Mouse (Mus musculus) embryonic facial prominence, embryonic 15.5 days (tissue): ENCODE measurements around the gene Ufd1. TPM values are rescaled to one million over a fixed set of nuclear protein-coding genes. Genes with fewer than 3 reads are reported as not detected.

Experiments
- ATAC-seq: fragments of 200-750 bp; cut with Nextera tagmentation; 2 replicates; pipeline ENCODE4 v1.8.0; 2017; ENCODE audit warnings: low read depth, moderate TSS enrichment; ENCODE audit not compliant: insufficient number of reproducible peaks, low FRiP score, low TSS enrichment
- H3K27ac ChIP-seq: fragments of 300-500 bp; sonication (generic); replicated peaks from 2 replicates; pipeline ENCODE4 v1.5.1; 2015; ENCODE audit warnings: mild to moderate bottlenecking, inconsistent platforms
- H3K27me3 ChIP-seq: fragments of 300-500 bp; sonication (generic); 2 replicates; pipeline ENCODE4 v1.6.1; 2015; ENCODE audit warnings: inconsistent platforms
- H3K36me3 ChIP-seq: fragments of 300-500 bp; sonication (generic); 2 replicates; pipeline ENCODE4 v1.6.1; 2015; ENCODE audit warnings: mild to moderate bottlenecking, inconsistent platforms
- H3K4me1 ChIP-seq: fragments of 300-500 bp; sonication (generic); 2 replicates; pipeline ENCODE4 v1.6.1; 2015; ENCODE audit warnings: inconsistent platforms
- H3K4me2 ChIP-seq: fragments of 300-500 bp; sonication (generic); replicated peaks from 2 replicates; pipeline ENCODE4 v1.6.1; 2015; ENCODE audit warnings: mild to moderate bottlenecking, inconsistent platforms
- H3K4me3 ChIP-seq: fragments of 300-500 bp; sonication (generic); replicated peaks from 2 replicates; pipeline ENCODE4 v1.5.1; 2015; ENCODE audit warnings: mild to moderate bottlenecking, inconsistent platforms
- H3K9ac ChIP-seq: fragments of 300-500 bp; sonication (generic); 2 replicates; pipeline ENCODE4 v1.6.1; 2015; ENCODE audit warnings: inconsistent platforms
- H3K9me3 ChIP-seq: fragments of 300-500 bp; sonication (generic); replicated peaks from 2 replicates; pipeline ENCODE4 v1.6.1; 2016; ENCODE audit warnings: inconsistent platforms
- WGBS: fragments of 180-500 bp; shearing (Covaris S2); methylation state at CpG from one replicate; pipeline ENCODE4 v1.1.7; 2015; 5-methylcytosine and 5-hydroxymethylcytosine counted together
- polyA plus RNA-seq: library from polyadenylated mRNA; unstranded; fragments of >200 nt; fragmentation: Nextera tagmentation; extraction: Ambion mirVana; gene quantifications from 2 replicates; pipeline ENCODE4 v1.2.1, GENCODE M21; 2015

Ufd1 gene
- polyA plus RNA-seq, result 86.8 and 90.9 TPM in 2 replicates

GRCm38 (mm10) chr16:18811468-18812384 is at the start of gene Ufd1, which contains the start of gene Cdc45:
Ufd1 (plus strand) TSS chr16:18811779.
Cdc45 (minus strand) TSS chr16:18811987.
- H3K36me3 ChIP-seq, result peaks cover 39% of the 10 kb centered on the region
- ATAC-seq, result peak; percentile 96
- H3K9ac ChIP-seq, result peak within 1 kb of the TSS; percentile 76
- H3K4me3 ChIP-seq, result peak within 1 kb of the TSS; percentile 76
- H3K4me2 ChIP-seq, result peak within 1 kb of the TSS; percentile 88
- under 1% methylated on average over 42 of the region's 42 CpGs for WGBS
- peak within 1 kb of the TSS; percentile 87 for H3K27ac ChIP-seq
- peaks cover 20% of the 10 kb centered on the region for H3K4me1 ChIP-seq
- no peaks in the 10 kb centered on the region for H3K27me3 ChIP-seq
- no peaks in the 10 kb centered on the region for H3K9me3 ChIP-seq

- Histone ChIP-seq H3K9me3 (no peaks in the 10 kb centered on the region), H3K27ac (no peak overlapping the region), H3K4me1 (no peaks in the 10 kb centered on the region), H3K27me3 (no peaks in the 10 kb centered on the region), H3K9ac (no peak overlapping the region), H3K4me2 (no peak overlapping the region), H3K36me3 (no peaks in the 10 kb centered on the region), H3K4me3 (no peak overlapping the region)
- ATAC-seq, result no peak
- 40% methylated on average over 3 of the region's 3 CpGs for WGBS
Observed at GRCm38 (mm10) chr16:18762960-18763359, 48.6 kb upstream of the Ufd1 start.

- no peaks in the 10 kb centered on the region for H3K36me3 ChIP-seq
- ATAC-seq, result no peak
- H3K9ac ChIP-seq, result no peak overlapping the region
- H3K9me3 ChIP-seq, result no peaks in the 10 kb centered on the region
- no peaks in the 10 kb centered on the region for H3K4me1 ChIP-seq
- no peak overlapping the region for H3K4me3 ChIP-seq
- 65% methylated on average over 4 of the region's 4 CpGs for WGBS
- no peaks in the 10 kb centered on the region for H3K27me3 ChIP-seq
- no peak overlapping the region for H3K4me2 ChIP-seq
- no peak overlapping the region for H3K27ac ChIP-seq
Observed at GRCm38 (mm10) chr16:18766390-18766789, 45.2 kb upstream of the Ufd1 start.

- no peak overlapping the region for H3K27ac ChIP-seq
- no peaks in the 10 kb centered on the region for H3K9me3 ChIP-seq
- no peak for ATAC-seq
- no peaks in the 10 kb centered on the region for H3K36me3 ChIP-seq
- 57% methylated on average over 1 of the region's 1 CpGs for WGBS
- H3K4me2 ChIP-seq, result no peak overlapping the region
- no peaks in the 10 kb centered on the region for H3K4me1 ChIP-seq
- no peak overlapping the region for H3K9ac ChIP-seq
- no peak overlapping the region for H3K4me3 ChIP-seq
- H3K27me3 ChIP-seq, result peaks cover 2% of the 10 kb centered on the region; the same call in 1 of the 2 replicates
Observed at GRCm38 (mm10) chr16:18769501-18769900, 42.1 kb upstream of the Ufd1 start.

- H3K4me1 ChIP-seq, result peaks cover 17% of the 10 kb centered on the region
- WGBS, result 16% methylated on average over 2 of the region's 2 CpGs
- peaks cover 47% of the 10 kb centered on the region for H3K27me3 ChIP-seq
- no peaks in the 10 kb centered on the region for H3K36me3 ChIP-seq
- no peak overlapping the region for H3K9ac ChIP-seq
- no peaks in the 10 kb centered on the region for H3K9me3 ChIP-seq
- no peak for ATAC-seq
- H3K27ac ChIP-seq, result no peak overlapping the region
- no peak overlapping the region for H3K4me2 ChIP-seq
- no peak overlapping the region for H3K4me3 ChIP-seq
Observed at GRCm38 (mm10) chr16:18773936-18774335, 37.6 kb upstream of the Ufd1 start.

GRCm38 (mm10) chr16:18775621-18776555 is 35.7 kb upstream of the Ufd1 start:
- no peak for ATAC-seq
- Histone ChIP-seq H3K4me1 (peaks cover 17% of the 10 kb centered on the region), H3K4me2 (peak overlapping the region; percentile 60; the same call in 1 of the 2 replicates), H3K9me3 (no peaks in the 10 kb centered on the region), H3K27ac (peak overlapping the region; percentile 8; the same call in 1 of the 2 replicates), H3K9ac (no peak overlapping the region), H3K4me3 (peak overlapping the region; percentile 40), H3K27me3 (peaks cover 54% of the 10 kb centered on the region), H3K36me3 (no peaks in the 10 kb centered on the region)
- 25% methylated on average over 18 of the region's 18 CpGs for WGBS

GRCm38 (mm10) chr16:18776556-18777100 is 35.0 kb upstream of the Ufd1 start, which contains the start of gene Cldn5:
Cldn5 (plus strand) TSS chr16:18776847.
- H3K27ac ChIP-seq, result peak within 1 kb of the TSS; percentile 11; the same call in 1 of the 2 replicates
- H3K4me3 ChIP-seq, result peak within 1 kb of the TSS; percentile 40
- ATAC-seq, result peak; percentile 35; the same call in 1 of the 2 replicates
- H3K4me2 ChIP-seq, result peak within 1 kb of the TSS; percentile 60
- no peaks in the 10 kb centered on the region for H3K9me3 ChIP-seq
- no peak within 1 kb of the TSS for H3K9ac ChIP-seq
- peaks cover 54% of the 10 kb centered on the region for H3K27me3 ChIP-seq
- WGBS, result 5% methylated on average over 19 of the region's 19 CpGs
- H3K4me1 ChIP-seq, result peaks cover 17% of the 10 kb centered on the region
- 0 out of 2 replicates have a peak, but pooled peaks cover under 1% of the 10 kb centered on the region for H3K36me3 ChIP-seq

GRCm38 (mm10) chr16:18777101-18778080 is 34.2 kb upstream of the Ufd1 start:
- WGBS, result 2% methylated on average over 80 of the region's 80 CpGs
- H3K4me2 ChIP-seq, result peak overlapping the region; percentile 60
- H3K4me1 ChIP-seq, result peaks cover 17% of the 10 kb centered on the region
- H3K4me3 ChIP-seq, result peak overlapping the region; percentile 40
- 0 out of 2 replicates have a peak overlapping the region, but pooled peaks have one; percentile 11 for H3K27ac ChIP-seq
- no peak overlapping the region for H3K9ac ChIP-seq
- H3K9me3 ChIP-seq, result no peaks in the 10 kb centered on the region
- peaks cover 54% of the 10 kb centered on the region for H3K27me3 ChIP-seq
- H3K36me3 ChIP-seq, result peaks cover 7% of the 10 kb centered on the region
- no peak for ATAC-seq

GRCm38 (mm10) chr16:18778461-18778860 is 33.1 kb upstream of the Ufd1 start:
- no peak overlapping the region for H3K27ac ChIP-seq
- no peaks in the 10 kb centered on the region for H3K9me3 ChIP-seq
- H3K4me1 ChIP-seq, result peaks cover 17% of the 10 kb centered on the region
- peaks cover 54% of the 10 kb centered on the region for H3K27me3 ChIP-seq
- peak overlapping the region; percentile 60; the same call in 1 of the 2 replicates for H3K4me2 ChIP-seq
- 63% methylated on average over 2 of the region's 2 CpGs for WGBS
- H3K4me3 ChIP-seq, result peak overlapping the region; percentile 40
- H3K9ac ChIP-seq, result no peak overlapping the region
- no peak for ATAC-seq
- peaks cover 10% of the 10 kb centered on the region for H3K36me3 ChIP-seq

- ATAC-seq, result no peak
- WGBS, result 84% methylated on average over 10 of the region's 10 CpGs
- Histone ChIP-seq H3K36me3 (peaks cover 26% of the 10 kb centered on the region), H3K4me1 (peaks cover 10% of the 10 kb centered on the region), H3K27me3 (peaks cover 29% of the 10 kb centered on the region), H3K4me3 (no peak overlapping the region), H3K4me2 (no peak overlapping the region), H3K27ac (no peak overlapping the region), H3K9me3 (no peaks in the 10 kb centered on the region), H3K9ac (no peak overlapping the region)
Observed at GRCm38 (mm10) chr16:18781810-18782209, 29.8 kb upstream of the Ufd1 start.
